Mouse (Mus musculus) telencephalon, adult 2 months (tissue): ENCODE results near the gene Ranbp2.
A peak's percentile ranks its signal among the peaks of the same experiment; 100 is the strongest.

ENCODE experiments used
- DNase-seq: peaks from one replicate; pipeline ENCODE4 v3.0.0-alpha.2; 2011; ENCODE audit warnings: low read depth, low spot score

Gene Ranbp2

GRCm38 (mm10) chr10:58446384-58447279 lies at the start of gene Ranbp2:
Gene Ranbp2, plus strand, starts transcription at chr10:58446920.
- DNase-seq, result peak; percentile 98

GRCm38 (mm10) chr10:58398941-58399340 lies 47.8 kb upstream of the Ranbp2 start:
- DNase-seq, result no peak

GRCm38 (mm10) chr10:58401838-58402237 lies 44.9 kb upstream of the Ranbp2 start:
- peak; percentile 83 for DNase-seq

- no peak for DNase-seq
Observed at GRCm38 (mm10) chr10:58404639-58405038, 42.1 kb upstream of the Ranbp2 start.

- no peak for DNase-seq
Observed at GRCm38 (mm10) chr10:58405285-58405948, 41.3 kb upstream of the Ranbp2 start.

- DNase-seq, result no peak
Observed at GRCm38 (mm10) chr10:58405949-58406305, 40.8 kb upstream of the Ranbp2 start.

GRCm38 (mm10) chr10:58412331-58412730 lies 34.4 kb upstream of the Ranbp2 start:
- no peak for DNase-seq

GRCm38 (mm10) chr10:58412852-58413251 lies 33.9 kb upstream of the Ranbp2 start:
- no peak for DNase-seq

GRCm38 (mm10) chr10:58416702-58417101 lies 30.0 kb upstream of the Ranbp2 start:
- DNase-seq, result no peak

GRCm38 (mm10) chr10:58418290-58418971 lies 28.3 kb upstream of the Ranbp2 start:
- no peak for DNase-seq

GRCm38 (mm10) chr10:58427930-58428329 lies 18.8 kb upstream of the Ranbp2 start:
- DNase-seq, result no peak

GRCm38 (mm10) chr10:58445850-58446249 lies 870 bp upstream of the Ranbp2 start:
- DNase-seq, result peak; percentile 15

- peak; percentile 16 for DNase-seq
Observed at GRCm38 (mm10) chr10:58447280-58447781, 611 bp downstream of the Ranbp2 start.

GRCm38 (mm10) chr10:58451575-58451974 lies 4.9 kb downstream of the Ranbp2 start:
- DNase-seq, result no peak

- no peak for DNase-seq
Observed at GRCm38 (mm10) chr10:58452185-58452584, 5.5 kb downstream of the Ranbp2 start.

- DNase-seq, result no peak
Observed at GRCm38 (mm10) chr10:58459896-58460295, 13.2 kb downstream of the Ranbp2 start.

- DNase-seq, result peak; percentile 75
Observed at GRCm38 (mm10) chr10:58477086-58477755, 30.5 kb downstream of the Ranbp2 start.

GRCm38 (mm10) chr10:58478071-58478578 lies 31.4 kb downstream of the Ranbp2 start:
- peak; percentile 63 for DNase-seq

GRCm38 (mm10) chr10:58479954-58480490 lies 33.3 kb downstream of the Ranbp2 start:
- DNase-seq, result peak; percentile 57

GRCm38 (mm10) chr10:58491031-58491430 lies 44.3 kb downstream of the Ranbp2 start:
- DNase-seq, result no peak

GRCm38 (mm10) chr10:58495637-58496036 lies 48.9 kb downstream of the Ranbp2 start:
- DNase-seq, result no peak
